Mouse (Mus musculus) heart, postnatal 0 days (tissue): Measurements from ENCODE around the gene Irf5.
"Not testable (repeated sequence)": the region's sequence is repeated elsewhere in the genome, so short reads cannot be mapped to it uniquely, and the experiment has no call there.

Experiments
- CTCF ChIP-seq: IDR thresholded peaks from 2 replicates; pipeline ENCODE4 v1.5.1; 2016; ENCODE audit warnings: antibody characterized with exemption, control low read depth, low read depth
- EP300 ChIP-seq: IDR thresholded peaks from 2 replicates; pipeline ENCODE4 v1.6.1; 2016; ENCODE audit warnings: antibody characterized with exemption, low read depth

- not testable (repeated sequence) for TF ChIP-seq CTCF, EP300
Observed at GRCm38 (mm10) chr6:29576388-29576787, 50.0 kb downstream of the Irf5 start.
